Mouse (Mus musculus): ENCODE data around the gene Fbxo30. TPM values are rescaled to one million over a fixed set of nuclear protein-coding genes. Genes with fewer than 3 reads are reported as not detected.
"Not testable (repeated sequence)": the region's sequence is repeated elsewhere in the genome, so short reads cannot be mapped to it uniquely, and the experiment has no call there.

Fbxo30 gene
- polyA plus RNA-seq, 1 experiment from 2014 or later = 36.1 TPM

GRCm38 (mm10) chr10:11281498-11282305 lies 572 bp downstream of the Fbxo30 start:
- Histone ChIP-seq H3K9ac (peak overlapping the region; percentile 97), H3K4me2 (peak overlapping the region; percentile 96), H3K4me1 (peaks cover 5% of the 10 kb centered on the region), H3K27me3 (no peaks in the 10 kb centered on the region), H3K4me3 (peak overlapping the region; percentile 96), H3K36me3 (no peaks in the 10 kb centered on the region), H3K9me3 (no peaks in the 10 kb centered on the region), H3K27ac (peak overlapping the region; percentile 98)
- peak; percentile 68 for ATAC-seq (ENCODE audit: borderline replicate concordance, extremely low read depth, low FRiP score, low TSS enrichment)
- under 1% methylated on average over 51 of the region's 68 CpGs for WGBS

GRCm38 (mm10) chr10:11282306-11282631 lies 1.1 kb downstream of the Fbxo30 start:
- Histone ChIP-seq H3K27ac (peak overlapping the region; percentile 98), H3K9ac (peak overlapping the region; percentile 97), H3K27me3 (no peaks in the 10 kb centered on the region), H3K36me3 (no peaks in the 10 kb centered on the region), H3K4me1 (peaks cover 5% of the 10 kb centered on the region), H3K9me3 (no peaks in the 10 kb centered on the region), H3K4me2 (peak overlapping the region; percentile 96), H3K4me3 (peak overlapping the region; percentile 96)
- WGBS = under 1% methylated on average over 4 of the region's 4 CpGs
- no peak for ATAC-seq (ENCODE audit: borderline replicate concordance, extremely low read depth, low FRiP score, low TSS enrichment)

- no peaks in the 10 kb centered on the region for H3K4me1 ChIP-seq
- ATAC-seq (ENCODE audit: borderline replicate concordance, extremely low read depth, low FRiP score, low TSS enrichment) = no peak
- peaks cover 6% of the 10 kb centered on the region; the same call in 1 of the 2 replicates for H3K36me3 ChIP-seq
- no peaks in the 10 kb centered on the region for H3K9me3 ChIP-seq
- H3K4me3 ChIP-seq = no peak overlapping the region
- no peaks in the 10 kb centered on the region for H3K27me3 ChIP-seq
- no peak overlapping the region for H3K9ac ChIP-seq
- 87% methylated on average over 6 of the region's 6 CpGs for WGBS
- no peak overlapping the region for H3K4me2 ChIP-seq
- no peak overlapping the region for H3K27ac ChIP-seq
Observed at GRCm38 (mm10) chr10:11298418-11298817, 17.3 kb downstream of the Fbxo30 start.

GRCm38 (mm10) chr10:11305365-11306053 lies 24.4 kb downstream of the Fbxo30 start:
- H3K27me3 ChIP-seq = no peaks in the 10 kb centered on the region
- no peak overlapping the region for H3K4me3 ChIP-seq
- H3K27ac ChIP-seq = peak overlapping the region; percentile 7; the same call in 1 of the 2 replicates
- WGBS = 36% methylated on average over 9 of the region's 9 CpGs
- H3K9me3 ChIP-seq = no peaks in the 10 kb centered on the region
- peaks cover 9% of the 10 kb centered on the region; the same call in 1 of the 2 replicates for H3K4me1 ChIP-seq
- no peak overlapping the region for H3K9ac ChIP-seq
- ATAC-seq (ENCODE audit: borderline replicate concordance, extremely low read depth, low FRiP score, low TSS enrichment) = 0 out of 2 replicates have a peak, but pooled peaks have one; percentile 40
- no peak overlapping the region for H3K4me2 ChIP-seq
- H3K36me3 ChIP-seq = no peaks in the 10 kb centered on the region

GRCm38 (mm10) chr10:11306054-11306367 lies 24.9 kb downstream of the Fbxo30 start:
- WGBS = 23% methylated on average over 2 of the region's 2 CpGs
- no peak overlapping the region for H3K9ac ChIP-seq
- peaks cover 9% of the 10 kb centered on the region; the same call in 1 of the 2 replicates for H3K4me1 ChIP-seq
- H3K4me2 ChIP-seq = no peak overlapping the region
- no peaks in the 10 kb centered on the region for H3K36me3 ChIP-seq
- H3K27me3 ChIP-seq = no peaks in the 10 kb centered on the region
- H3K9me3 ChIP-seq = no peaks in the 10 kb centered on the region
- ATAC-seq (ENCODE audit: borderline replicate concordance, extremely low read depth, low FRiP score, low TSS enrichment) = peak; percentile 96
- H3K27ac ChIP-seq = peak overlapping the region; percentile 7; the same call in 1 of the 2 replicates
- H3K4me3 ChIP-seq = no peak overlapping the region

GRCm38 (mm10) chr10:11309866-11310265 lies 28.7 kb downstream of the Fbxo30 start:
- 100% methylated on average over 1 of the region's 1 CpGs for WGBS
- no peak for ATAC-seq (ENCODE audit: borderline replicate concordance, extremely low read depth, low FRiP score, low TSS enrichment)
- H3K9me3 ChIP-seq = no peaks in the 10 kb centered on the region

GRCm38 (mm10) chr10:11310481-11310880 lies 29.4 kb downstream of the Fbxo30 start:
- ATAC-seq (ENCODE audit: borderline replicate concordance, extremely low read depth, low FRiP score, low TSS enrichment) = no peak
- H3K4me2 ChIP-seq = no peak overlapping the region

More at GRCm38 (mm10) chr10:11309866-11310265, 28.7 kb downstream of the Fbxo30 start:
- Histone ChIP-seq H3K4me2 (no peak overlapping the region), H3K36me3 (no peaks in the 10 kb centered on the region), H3K27ac (no peak overlapping the region), H3K4me3 (no peak overlapping the region), H3K27me3 (no peaks in the 10 kb centered on the region), H3K9ac (no peak overlapping the region), H3K4me1 (peaks cover 9% of the 10 kb centered on the region; the same call in 1 of the 2 replicates)

GRCm38 (mm10) chr10:11317856-11318454 lies 36.8 kb downstream of the Fbxo30 start:
- not testable (repeated sequence) for H3K9me3 ChIP-seq; H3K4me2 ChIP-seq; H3K4me3 ChIP-seq; H3K4me1 ChIP-seq; H3K9ac ChIP-seq; H3K36me3 ChIP-seq; H3K27me3 ChIP-seq; ATAC-seq (ENCODE audit: borderline replicate concordance, extremely low read depth, low FRiP score, low TSS enrichment); H3K27ac ChIP-seq

More at GRCm38 (mm10) chr10:11310481-11310880, 29.4 kb downstream of the Fbxo30 start:
- no peaks in the 10 kb centered on the region for H3K9me3 ChIP-seq
- no peaks in the 10 kb centered on the region for H3K36me3 ChIP-seq
- no peak overlapping the region for H3K9ac ChIP-seq
- H3K4me3 ChIP-seq = no peak overlapping the region
- H3K27ac ChIP-seq = no peak overlapping the region
- H3K4me1 ChIP-seq = peaks cover 5% of the 10 kb centered on the region; the same call in 1 of the 2 replicates
- H3K27me3 ChIP-seq = no peaks in the 10 kb centered on the region

- Histone ChIP-seq H3K4me2 (no peak overlapping the region), H3K9me3 (no peaks in the 10 kb centered on the region), H3K4me1 (no peaks in the 10 kb centered on the region), H3K36me3 (no peaks in the 10 kb centered on the region), H3K27ac (no peak overlapping the region), H3K27me3 (no peaks in the 10 kb centered on the region), H3K4me3 (no peak overlapping the region), H3K9ac (no peak overlapping the region)
- ATAC-seq (ENCODE audit: borderline replicate concordance, extremely low read depth, low FRiP score, low TSS enrichment) = no peak
- 78% methylated on average over 1 of the region's 1 CpGs for WGBS
Observed at GRCm38 (mm10) chr10:11319446-11319970, 38.4 kb downstream of the Fbxo30 start.

GRCm38 (mm10) chr10:11322316-11322715 lies 41.2 kb downstream of the Fbxo30 start:
- Histone ChIP-seq H3K4me3 (no peak overlapping the region), H3K4me2 (no peak overlapping the region), H3K9me3 (no peaks in the 10 kb centered on the region), H3K27me3 (no peaks in the 10 kb centered on the region), H3K9ac (no peak overlapping the region), H3K4me1 (no peaks in the 10 kb centered on the region), H3K36me3 (no peaks in the 10 kb centered on the region), H3K27ac (no peak overlapping the region)
- 47% methylated on average over 7 of the region's 7 CpGs for WGBS
- ATAC-seq (ENCODE audit: borderline replicate concordance, extremely low read depth, low FRiP score, low TSS enrichment) = no peak

- no peak for ATAC-seq (ENCODE audit: borderline replicate concordance, extremely low read depth, low FRiP score, low TSS enrichment)
- no peaks in the 10 kb centered on the region for H3K4me1 ChIP-seq
Observed at GRCm38 (mm10) chr10:11323202-11323898, 42.2 kb downstream of the Fbxo30 start.

More at GRCm38 (mm10) chr10:11323202-11323898, 42.2 kb downstream of the Fbxo30 start:
- Histone ChIP-seq H3K9me3 (no peaks in the 10 kb centered on the region), H3K27ac (no peak overlapping the region), H3K4me3 (no peak overlapping the region), H3K27me3 (no peaks in the 10 kb centered on the region), H3K36me3 (no peaks in the 10 kb centered on the region), H3K9ac (no peak overlapping the region), H3K4me2 (no peak overlapping the region)
- WGBS = 73% methylated on average over 4 of the region's 4 CpGs

Measured in lung, embryonic 15.5 days (tissue).